Comparison of ENCODE assay signal across 12 mouse cellular contexts in genomic region chr5:23502317-23502937, GRCm38 (mm10).
DNase-seq lines count a peak whose midpoint lies in the region; ATAC-seq and TF ChIP-seq lines count a peak whose summit lies in the region.
"Had no signal": no experiment of that assay in that cellular context is flagged by ENCODE, and none has a peak within 500 bp of the region (broad histone marks: within the 10 kb centered on the region; RNA-seq: fewer than 3 reads in every experiment).

No protein-coding gene starts in this region.

- no peak overlapping the region for H3ac ChIP-seq in myocyte (ENCODE audit: control insufficient read depth, insufficient read length)

- no peaks in the 10 kb centered on the region for H3K4me1 ChIP-seq in embryonic facial prominence, embryonic 14.5 days (ENCODE audit: control insufficient read depth, insufficient read depth, low read length)
- H3K4me1 ChIP-seq in hindbrain, postnatal 0 days (ENCODE audit: insufficient read depth, low read length) = no peaks in the 10 kb centered on the region

- no peaks in the 10 kb centered on the region for H3K27me3 ChIP-seq in embryonic facial prominence, embryonic 14.5 days (replicated peaks; ENCODE audit: control insufficient read depth, insufficient read depth, low read length)
- no peaks in the 10 kb centered on the region for H3K27me3 ChIP-seq in hindbrain, postnatal 0 days (ENCODE audit: insufficient read depth, low read length)
- no peaks in the 10 kb centered on the region for H3K27me3 ChIP-seq in myocyte (ENCODE audit: control insufficient read depth, insufficient read depth, insufficient read length)
- H3K27me3 ChIP-seq: Patski had no signal

- no peak overlapping the region for H3K4me2 ChIP-seq in embryonic facial prominence, embryonic 14.5 days (ENCODE audit: low read depth, low read length)
- H3K4me2 ChIP-seq in hindbrain, postnatal 0 days (ENCODE audit: low read depth, low read length) = no peak overlapping the region
- H3K4me2 ChIP-seq in myocyte (ENCODE audit: low read depth) = no peak overlapping the region

- WGBS in embryonic facial prominence, embryonic 14.5 days = 66% methylated on average over 10 of the region's 13 CpGs
- 77% methylated on average over 12 of the region's 13 CpGs for WGBS in hindbrain, postnatal 0 days

- H3K27ac ChIP-seq in embryonic facial prominence, embryonic 14.5 days (replicated peaks; ENCODE audit: low read depth, low read length) = no peak overlapping the region
- no peak overlapping the region for H3K27ac ChIP-seq in hindbrain, postnatal 0 days

- no peaks in the 10 kb centered on the region for H3K9me3 ChIP-seq in embryonic facial prominence, embryonic 14.5 days (ENCODE audit: control insufficient read depth, low read length)
- H3K9me3 ChIP-seq in hindbrain, postnatal 0 days (ENCODE audit: low read length) = no peaks in the 10 kb centered on the region

- peaks cover 82% of the 10 kb centered on the region for H3K36me3 ChIP-seq in embryonic facial prominence, embryonic 14.5 days (ENCODE audit: control insufficient read depth, insufficient read depth, low read length)
- H3K36me3 ChIP-seq in hindbrain, postnatal 0 days (ENCODE audit: insufficient read depth, low read length) = peaks cover 44% of the 10 kb centered on the region
- H3K36me3 ChIP-seq in myocyte (ENCODE audit: control insufficient read depth, insufficient read depth) = peaks cover 63% of the 10 kb centered on the region

- H3K4me3 ChIP-seq in embryonic facial prominence, embryonic 14.5 days (ENCODE audit: low read depth, low read length) = no peak overlapping the region
- no peak overlapping the region for H3K4me3 ChIP-seq in hindbrain, postnatal 0 days (ENCODE audit: low read length)
- H3K4me3 ChIP-seq in myocyte = no peak overlapping the region

- intact Hi-C loops in left cerebral cortex, postnatal 4 days (cut with DNase I) = loop anchor here (10.0 kb wide), 1 partner anchor 152 kb away; no protein-coding TSS in a partner anchor
- intact Hi-C loops in left cerebral cortex, postnatal 25 days (cut with DNase I) = loop anchor here (10.0 kb wide), 1 partner anchor 252 kb away; no protein-coding TSS in a partner anchor

- no peak overlapping the region for H3K9ac ChIP-seq in embryonic facial prominence, embryonic 14.5 days (ENCODE audit: low read depth, low read length)
- H3K9ac ChIP-seq in hindbrain, postnatal 0 days (replicated peaks; ENCODE audit: low read length) = no peak overlapping the region

- TF ChIP-seq POLR2A in myocyte (IDR thresholded peaks at IDR 0.05; ENCODE audit: insufficient read length, low read depth) = no peak

- ATAC-seq in embryonic facial prominence, embryonic 14.5 days (ENCODE audit: low read depth) = peak; percentile 47
- peak; percentile 57 for ATAC-seq in hindbrain, postnatal 0 days
- ATAC-seq: Patski had no signal

- TF ChIP-seq CTCF in hindbrain, postnatal 0 days (IDR thresholded peaks at IDR 0.05; ENCODE audit: low read depth) = no peak

- H3K79me2 ChIP-seq in myocyte (ENCODE audit: control insufficient read depth, insufficient read depth) = no peaks in the 10 kb centered on the region

- peak; percentile 17 for DNase-seq in left cerebral cortex, postnatal 4 days
- DNase-seq in left cerebral cortex, postnatal 25 days (ENCODE audit: low spot score in 2 of 2) = no peak
- DNase-seq in embryonic facial prominence, embryonic 14.5 days (ENCODE audit: low spot score) = no peak
- no peak for DNase-seq in hindbrain, postnatal 0 days (ENCODE audit: low spot score)
- no peak for DNase-seq in right cerebral cortex, adult 2 months (ENCODE audit: low spot score in 2 of 2)
- no peak for DNase-seq in natural killer cell, adult 2 months (ENCODE audit: low spot score in 2 of 2)
- DNase-seq in frontal cortex, postnatal 25 days (ENCODE audit: low spot score in 2 of 2) = no peak
- DNase-seq: kidney, adult 18-20 months; lung, postnatal 14 days; right cerebral cortex, postnatal 14 days had no signal

TF ChIP-seq in myocyte, 11 proteins besides CTCF, POLR2A, EP300 and RAD21:
- TF ChIP-seq E2F4 (IDR thresholded peaks at IDR 0.05; ENCODE audit: insufficient read depth) (no peak), SRF (IDR thresholded peaks at IDR 0.05; ENCODE audit: control insufficient read depth, insufficient read length, low read depth) (no peak), POLR2AphosphoS2 (IDR thresholded peaks at IDR 0.05; ENCODE audit: insufficient read length, low read depth) (peak; percentile 78)
